Mouse (Mus musculus) lung, adult 18-20 months (tissue): ENCODE results near the gene Ppp1r2.
"Not testable (repeated sequence)": the region's sequence is repeated elsewhere in the genome, so short reads cannot be mapped to it uniquely, and the experiment has no call there.

Experiments used
- DNase-seq, 2 experiments: peaks; one replicate each; pipeline ENCODE4 v3.0.0; 2022; ENCODE audit warnings: mixed read lengths in 2 of 2

Gene Ppp1r2

GRCm38 (mm10) chr16:31274674-31275460 lies at the start of gene Ppp1r2:
Gene Ppp1r2 (minus strand): TSS chr16:31275277.
- DNase-seq: peak; percentile 90 to 92

- no peak for DNase-seq
Measured at GRCm38 (mm10) chr16:31321501-31321900, 46.4 kb upstream of the Ppp1r2 start.

- DNase-seq: no peak
Measured at GRCm38 (mm10) chr16:31320954-31321353, 45.9 kb upstream of the Ppp1r2 start.

- DNase-seq: not testable (repeated sequence)
Measured at GRCm38 (mm10) chr16:31319723-31320122, 44.6 kb upstream of the Ppp1r2 start.

GRCm38 (mm10) chr16:31319316-31319715 lies 44.2 kb upstream of the Ppp1r2 start:
- DNase-seq: no peak

- DNase-seq: no peak
Measured at GRCm38 (mm10) chr16:31318418-31318817, 43.3 kb upstream of the Ppp1r2 start.

GRCm38 (mm10) chr16:31316246-31317143 lies 41.4 kb upstream of the Ppp1r2 start:
- DNase-seq: peak; percentile 58 to 71

GRCm38 (mm10) chr16:31315294-31315693 lies 40.2 kb upstream of the Ppp1r2 start:
- no peak for DNase-seq

GRCm38 (mm10) chr16:31314497-31315233 lies 39.6 kb upstream of the Ppp1r2 start, which contains the start of gene Apod:
Gene Apod (minus strand): TSS chr16:31314808.
- no peak for DNase-seq

GRCm38 (mm10) chr16:31313611-31314010 lies 38.5 kb upstream of the Ppp1r2 start:
- no peak for DNase-seq

GRCm38 (mm10) chr16:31312296-31312695 lies 37.2 kb upstream of the Ppp1r2 start:
- DNase-seq: no peak

- DNase-seq: no peak
Measured at GRCm38 (mm10) chr16:31305199-31305919, 30.3 kb upstream of the Ppp1r2 start.

GRCm38 (mm10) chr16:31303276-31303675 lies 28.2 kb upstream of the Ppp1r2 start:
- no peak for DNase-seq

GRCm38 (mm10) chr16:31300883-31301532 lies 25.9 kb upstream of the Ppp1r2 start:
- DNase-seq: no peak

GRCm38 (mm10) chr16:31300467-31300866 lies 25.4 kb upstream of the Ppp1r2 start:
- no peak for DNase-seq

- no peak for DNase-seq
Measured at GRCm38 (mm10) chr16:31299960-31300353, 24.9 kb upstream of the Ppp1r2 start.

GRCm38 (mm10) chr16:31299164-31299959 lies 24.3 kb upstream of the Ppp1r2 start:
- no peak for DNase-seq

- DNase-seq: no peak
Measured at GRCm38 (mm10) chr16:31297113-31297512, 22.0 kb upstream of the Ppp1r2 start.

- DNase-seq: no peak
Measured at GRCm38 (mm10) chr16:31293761-31294160, 18.7 kb upstream of the Ppp1r2 start.

GRCm38 (mm10) chr16:31290751-31291365 lies 15.8 kb upstream of the Ppp1r2 start:
- DNase-seq: peak; percentile 62 to 68
